Mouse (Mus musculus) kidney, embryonic 15.5 days (tissue): ENCODE results near the gene Jph4. TPM values are rescaled to one million over a fixed set of nuclear protein-coding genes. Genes with fewer than 3 reads are reported as not detected.

ENCODE experiments used
- ATAC-seq: fragments of 200-750 bp; cut with Nextera tagmentation; replicated peaks from 2 replicates; pipeline ENCODE4 v1.8.0; 2017; ENCODE audit warnings: moderate TSS enrichment; ENCODE audit not compliant: low FRiP score
- H3K27ac ChIP-seq: fragments of 300-500 bp; sonication (generic); 2 replicates; pipeline ENCODE4 v1.5.1; 2015; ENCODE audit warnings: mild to moderate bottlenecking, inconsistent platforms
- H3K27me3 ChIP-seq: fragments of 300-500 bp; sonication (generic); 2 replicates; pipeline ENCODE4 v1.6.1; 2015; ENCODE audit warnings: inconsistent platforms
- H3K36me3 ChIP-seq: fragments of 300-500 bp; sonication (generic); 2 replicates; pipeline ENCODE4 v1.6.1; 2015; ENCODE audit warnings: inconsistent platforms
- H3K4me1 ChIP-seq: fragments of 300-500 bp; sonication (generic); 2 replicates; pipeline ENCODE4 v1.6.1; 2015; ENCODE audit warnings: inconsistent platforms
- H3K4me2 ChIP-seq: fragments of 300-500 bp; sonication (generic); 2 replicates; pipeline ENCODE4 v1.6.1; 2015; ENCODE audit warnings: moderate library complexity, mild to moderate bottlenecking, inconsistent platforms
- H3K4me3 ChIP-seq: fragments of 300-500 bp; sonication (generic); replicated peaks from 2 replicates; pipeline ENCODE4 v1.5.1; 2015; ENCODE audit warnings: mild to moderate bottlenecking, inconsistent platforms
- H3K9ac ChIP-seq: fragments of 300-500 bp; sonication (generic); 2 replicates; pipeline ENCODE4 v1.6.1; 2015; ENCODE audit warnings: mild to moderate bottlenecking, inconsistent platforms
- H3K9me3 ChIP-seq: fragments of 300-500 bp; sonication (generic); replicated peaks from 2 replicates; pipeline ENCODE4 v1.6.1; 2016; ENCODE audit warnings: inconsistent platforms
- WGBS: fragments of 180-500 bp; shearing (Covaris S2); methylation state at CpG from one replicate; pipeline ENCODE4 v1.1.7; 2015; ENCODE audit warnings: mixed read lengths; 5-methylcytosine and 5-hydroxymethylcytosine counted together
- polyA plus RNA-seq: library from polyadenylated mRNA; unstranded; fragments of >200 nt; fragmentation: Nextera tagmentation; extraction: Ambion mirVana; gene quantifications from 2 replicates; pipeline ENCODE4 v1.2.1, GENCODE M21; 2015

The Jph4 gene
- polyA plus RNA-seq, 1 experiment from 2014 or later = 1.2 TPM

DNA sequence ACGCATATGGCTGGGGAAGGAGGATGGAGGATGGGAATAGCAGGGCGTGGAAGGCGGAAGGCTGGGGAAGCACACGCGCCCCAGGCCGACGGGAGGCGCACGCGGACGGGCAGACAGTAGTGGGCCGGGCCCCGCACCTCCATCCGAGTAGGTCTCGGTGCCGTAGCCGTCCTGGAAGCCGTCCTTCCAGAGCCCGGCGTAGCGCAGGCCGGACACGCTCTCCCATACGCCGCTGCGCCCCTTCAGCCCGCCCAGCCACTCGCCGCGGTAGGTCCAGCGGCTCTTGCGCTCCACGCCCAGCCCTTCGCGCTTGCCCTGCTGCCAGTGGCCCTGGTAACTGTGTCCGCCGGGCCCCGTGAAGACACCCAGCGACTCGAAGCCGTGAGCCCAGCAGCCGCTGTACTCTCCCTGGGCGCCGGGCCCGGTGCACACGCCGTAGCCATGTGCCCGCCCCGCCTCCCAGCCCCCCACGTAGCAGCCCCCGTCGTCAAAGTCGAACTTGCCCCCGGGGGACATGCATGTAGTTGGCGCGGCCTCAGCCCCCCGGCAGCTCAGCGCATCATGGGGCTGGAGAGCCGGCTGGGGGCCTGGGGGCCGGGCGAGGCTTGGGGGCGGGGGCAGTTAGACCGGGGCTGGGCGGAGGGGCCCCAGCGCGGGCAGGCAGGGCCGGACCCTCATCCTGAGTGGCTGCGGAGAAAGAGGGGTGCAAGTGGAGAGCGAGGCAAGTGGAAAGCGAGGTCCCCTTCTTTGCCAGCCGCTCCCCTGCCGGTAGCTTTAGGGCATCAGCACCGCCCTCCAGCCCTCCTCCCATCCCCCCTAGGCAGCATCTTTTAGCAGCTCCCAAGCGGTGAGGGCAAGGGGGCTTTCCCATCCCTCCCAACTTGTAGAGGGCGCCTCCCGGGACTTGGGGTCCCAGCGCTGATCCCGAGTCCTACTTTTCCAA, 1.7 kb downstream of the Jph4 start:
- under 1% methylated on average over 66 of the region's 78 CpGs for WGBS
- Histone ChIP-seq H3K4me1 (peaks cover 33% of the 10 kb centered on the region), H3K27ac (peak overlapping the region; percentile 18; the same call in 1 of the 2 replicates), H3K36me3 (no peaks in the 10 kb centered on the region), H3K9me3 (no peaks in the 10 kb centered on the region), H3K4me3 (peak overlapping the region; percentile 63), H3K27me3 (peaks cover 79% of the 10 kb centered on the region), H3K9ac (peak overlapping the region; percentile 47), H3K4me2 (peak overlapping the region; percentile 100)
- peak; percentile 60 for ATAC-seq

- Histone ChIP-seq H3K27ac (no peak overlapping the region), H3K36me3 (no peaks in the 10 kb centered on the region), H3K4me3 (peak overlapping the region; percentile 63), H3K9ac (peak overlapping the region; percentile 47; the same call in 1 of the 2 replicates), H3K4me2 (peak overlapping the region; percentile 100), H3K9me3 (no peaks in the 10 kb centered on the region), H3K27me3 (peaks cover 89% of the 10 kb centered on the region), H3K4me1 (peaks cover 39% of the 10 kb centered on the region)
- ATAC-seq = 0 out of 2 replicates have a peak, but pooled peaks have one; percentile 3
- 7% methylated on average over 26 of the region's 26 CpGs for WGBS
These were observed 2.6 kb downstream of the Jph4 start for GRCm38 (mm10) chr14:55113975-55114645.

DNA sequence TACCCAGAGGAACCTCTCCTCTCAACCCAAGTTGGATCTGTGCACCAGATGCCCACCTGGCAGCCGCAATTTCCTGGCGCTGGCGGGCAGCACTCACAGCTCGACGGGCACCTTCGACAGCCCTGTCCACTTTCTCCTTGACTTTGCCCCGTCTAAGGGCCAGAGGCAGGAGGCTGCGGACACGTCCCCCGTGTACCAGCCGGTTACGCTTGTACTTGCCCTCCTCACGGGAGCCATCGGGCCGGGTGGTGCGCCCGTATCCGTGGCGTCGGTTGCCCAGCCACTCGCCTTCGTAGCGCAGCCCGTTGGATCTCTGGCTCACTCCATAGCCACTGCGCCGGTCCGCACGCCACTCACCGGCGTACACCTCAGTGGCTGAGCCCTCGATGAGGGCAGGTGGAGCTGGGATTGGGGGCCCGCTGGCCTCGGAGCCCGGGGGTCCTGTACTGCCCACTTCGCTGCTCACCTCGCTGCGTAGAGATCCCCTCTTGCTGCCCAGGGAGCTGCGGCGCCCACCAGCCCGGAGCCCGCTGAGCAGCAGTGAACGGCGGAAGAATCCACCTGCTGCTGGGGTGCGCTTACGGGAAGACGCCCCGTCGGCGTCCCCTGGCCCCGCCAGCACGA, 3.3 kb downstream of the Jph4 start:
- Histone ChIP-seq H3K27me3 (peaks cover 92% of the 10 kb centered on the region), H3K9ac (no peak overlapping the region), H3K36me3 (no peaks in the 10 kb centered on the region), H3K4me1 (peaks cover 46% of the 10 kb centered on the region), H3K27ac (no peak overlapping the region), H3K4me3 (peak overlapping the region; percentile 63; the same call in 1 of the 2 replicates), H3K4me2 (peak overlapping the region; percentile 100), H3K9me3 (no peaks in the 10 kb centered on the region)
- ATAC-seq = no peak
- 80% methylated on average over 51 of the region's 51 CpGs for WGBS

DNA sequence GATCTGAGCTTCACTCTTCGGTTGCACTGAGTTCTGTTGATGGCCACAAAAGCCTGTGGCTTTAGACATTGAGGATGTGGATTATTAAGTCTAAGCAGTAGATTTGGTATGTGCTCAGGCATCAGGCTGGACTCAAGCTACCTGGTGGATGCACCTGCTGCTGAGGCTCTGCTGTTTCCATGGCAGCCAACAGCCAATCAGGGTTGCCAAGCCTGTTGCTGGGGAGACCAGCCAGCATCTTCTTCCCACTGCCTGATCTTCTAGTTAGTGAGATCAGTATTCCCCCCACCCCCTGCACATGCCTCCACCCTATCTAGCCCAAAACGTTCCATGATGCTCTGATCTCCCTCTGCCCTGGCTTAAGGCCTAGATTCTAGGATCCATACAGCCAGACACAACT, 5.0 kb downstream of the Jph4 start:
- WGBS = 72% methylated on average over 2 of the region's 2 CpGs
- H3K36me3 ChIP-seq = no peaks in the 10 kb centered on the region
- no peak overlapping the region for H3K4me3 ChIP-seq
- no peak overlapping the region for H3K4me2 ChIP-seq
- no peak for ATAC-seq
- H3K4me1 ChIP-seq = peaks cover 51% of the 10 kb centered on the region
- no peak overlapping the region for H3K27ac ChIP-seq
- H3K27me3 ChIP-seq = peaks cover 82% of the 10 kb centered on the region
- no peaks in the 10 kb centered on the region for H3K9me3 ChIP-seq
- H3K9ac ChIP-seq = no peak overlapping the region

DNA sequence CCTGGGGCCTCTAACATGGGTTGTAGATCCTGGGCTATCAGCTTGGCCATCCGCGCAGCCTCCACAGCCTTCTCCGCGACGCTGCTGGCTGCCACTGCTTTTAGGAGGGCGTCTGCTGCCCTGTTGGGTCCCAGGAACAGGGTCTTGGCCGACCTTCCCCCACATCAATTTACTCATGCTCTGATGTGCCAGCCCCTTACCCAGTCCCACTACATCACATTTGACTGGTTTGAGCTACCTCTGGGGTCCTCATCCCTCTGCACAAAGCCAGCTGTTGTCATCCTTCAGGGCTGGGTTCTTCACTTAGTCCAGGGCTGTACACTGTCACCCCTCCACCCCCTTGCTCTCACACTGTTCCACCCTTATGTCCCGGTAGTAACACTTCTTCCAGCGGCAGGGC, 6.7 kb downstream of the Jph4 start:
- Histone ChIP-seq H3K9ac (no peak overlapping the region), H3K4me3 (no peak overlapping the region), H3K4me2 (0 out of 2 replicates have a peak overlapping the region, but pooled peaks have one; percentile 19), H3K36me3 (no peaks in the 10 kb centered on the region), H3K9me3 (no peaks in the 10 kb centered on the region), H3K27ac (no peak overlapping the region), H3K27me3 (peaks cover 66% of the 10 kb centered on the region), H3K4me1 (peaks cover 49% of the 10 kb centered on the region)
- ATAC-seq = no peak
- 34% methylated on average over 9 of the region's 9 CpGs for WGBS

- 7% methylated on average over 21 of the region's 21 CpGs for WGBS
- H3K4me1 ChIP-seq = peaks cover 49% of the 10 kb centered on the region
- H3K36me3 ChIP-seq = no peaks in the 10 kb centered on the region
- 0 out of 2 replicates have a peak overlapping the region, but pooled peaks have one; percentile 19 for H3K4me2 ChIP-seq
- no peaks in the 10 kb centered on the region for H3K9me3 ChIP-seq
- no peak for ATAC-seq
- H3K4me3 ChIP-seq = no peak overlapping the region
- H3K27me3 ChIP-seq = peaks cover 58% of the 10 kb centered on the region
- no peak overlapping the region for H3K27ac ChIP-seq
- no peak overlapping the region for H3K9ac ChIP-seq
These were observed 7.5 kb downstream of the Jph4 start for GRCm38 (mm10) chr14:55109048-55109873.

DNA sequence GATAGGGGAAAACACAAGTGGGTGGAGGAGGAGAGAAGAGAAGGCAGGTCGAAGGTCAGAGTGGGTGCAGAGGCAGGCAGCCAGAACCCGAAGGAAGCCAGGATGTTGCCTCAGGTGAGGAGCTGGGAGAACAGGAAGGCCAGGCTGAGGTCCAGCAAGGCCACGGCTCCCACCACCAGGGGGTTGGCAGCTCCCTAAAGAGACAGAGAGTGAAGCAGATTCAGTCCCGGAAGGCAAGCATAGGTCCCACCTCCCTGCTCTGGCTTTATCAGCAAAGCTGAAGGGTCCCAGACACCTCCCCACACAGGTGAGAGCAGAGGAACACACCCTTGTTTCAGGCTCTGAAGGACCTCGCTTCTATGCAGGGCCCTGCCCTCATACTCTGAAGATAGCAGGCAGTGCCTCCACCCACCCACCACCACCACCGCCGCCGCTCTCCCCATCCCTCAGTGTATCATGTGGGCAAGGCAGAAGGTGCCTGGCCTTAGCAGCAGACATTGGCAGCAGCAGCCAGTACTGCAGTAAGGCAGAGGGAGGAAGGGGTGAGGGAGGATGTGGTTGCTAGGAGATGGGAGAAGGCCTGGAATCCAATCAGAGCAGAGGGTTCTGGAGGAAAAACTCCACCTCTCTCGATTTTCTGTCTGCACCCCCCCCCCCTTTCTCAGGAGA, 8.4 kb downstream of the Jph4 start:
- no peak overlapping the region for H3K9ac ChIP-seq
- no peak overlapping the region for H3K4me3 ChIP-seq
- ATAC-seq = no peak
- H3K27me3 ChIP-seq = peaks cover 48% of the 10 kb centered on the region
- H3K4me2 ChIP-seq = no peak overlapping the region
- no peaks in the 10 kb centered on the region for H3K9me3 ChIP-seq
- WGBS = 38% methylated on average over 9 of the region's 9 CpGs
- peaks cover 43% of the 10 kb centered on the region for H3K4me1 ChIP-seq
- no peaks in the 10 kb centered on the region for H3K36me3 ChIP-seq
- H3K27ac ChIP-seq = no peak overlapping the region

DNA sequence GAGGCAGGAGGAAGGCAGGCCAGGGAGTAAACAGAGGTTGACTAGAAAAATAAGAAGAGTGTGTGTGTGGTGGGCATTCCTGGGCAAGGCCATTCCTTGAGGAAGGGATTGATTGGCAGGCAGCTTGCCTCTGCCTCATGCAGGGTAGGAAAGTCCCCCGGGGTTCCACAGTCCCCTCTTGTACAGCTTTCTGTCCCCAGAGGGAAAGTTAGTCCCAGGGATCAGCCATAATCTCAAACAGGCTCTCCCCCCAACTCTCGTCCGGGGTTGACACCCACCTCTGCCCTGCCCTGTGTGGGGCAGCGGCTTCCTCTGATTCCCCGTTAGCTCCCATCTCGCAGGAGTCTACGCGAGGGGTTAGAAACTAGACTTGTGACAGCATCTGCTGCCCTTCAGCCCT, 9.7 kb downstream of the Jph4 start:
- H3K4me2 ChIP-seq = no peak overlapping the region
- no peak overlapping the region for H3K4me3 ChIP-seq
- H3K27me3 ChIP-seq = peaks cover 35% of the 10 kb centered on the region
- 82% methylated on average over 8 of the region's 8 CpGs for WGBS
- no peak overlapping the region for H3K27ac ChIP-seq
- H3K9ac ChIP-seq = no peak overlapping the region
- no peak for ATAC-seq
- no peaks in the 10 kb centered on the region for H3K9me3 ChIP-seq
- peaks cover 7% of the 10 kb centered on the region; the same call in 1 of the 2 replicates for H3K36me3 ChIP-seq
- H3K4me1 ChIP-seq = peaks cover 43% of the 10 kb centered on the region

GRCm38 (mm10) chr14:55105836-55106809, 10.6 kb downstream of the Jph4 start, which contains the start of gene Ap1g2:
Ap1g2 (minus strand) TSS chr14:55106593.
- WGBS = 1% methylated on average over 39 of the region's 39 CpGs
- H3K4me2 ChIP-seq = peak within 1 kb of the TSS; percentile 96
- peak; percentile 59 for ATAC-seq
- H3K4me3 ChIP-seq = peak within 1 kb of the TSS; percentile 61
- H3K4me1 ChIP-seq = peaks cover 43% of the 10 kb centered on the region
- H3K27me3 ChIP-seq = peaks cover 28% of the 10 kb centered on the region
- H3K27ac ChIP-seq = peak within 1 kb of the TSS; percentile 87
- H3K9ac ChIP-seq = peak within 1 kb of the TSS; percentile 61
- peaks cover 7% of the 10 kb centered on the region; the same call in 1 of the 2 replicates for H3K36me3 ChIP-seq
- H3K9me3 ChIP-seq = no peaks in the 10 kb centered on the region

GRCm38 (mm10) chr14:55105386-55105785, 11.3 kb downstream of the Jph4 start:
- H3K4me2 ChIP-seq = peak overlapping the region; percentile 96
- H3K27ac ChIP-seq = peak overlapping the region; percentile 87
- H3K9me3 ChIP-seq = no peaks in the 10 kb centered on the region
- peaks cover 43% of the 10 kb centered on the region for H3K4me1 ChIP-seq
- peak overlapping the region; percentile 61 for H3K4me3 ChIP-seq
- H3K9ac ChIP-seq = peak overlapping the region; percentile 61
- peak; percentile 38 for ATAC-seq
- peaks cover 20% of the 10 kb centered on the region for H3K27me3 ChIP-seq
- 2% methylated on average over 7 of the region's 7 CpGs for WGBS
- H3K36me3 ChIP-seq = peaks cover 9% of the 10 kb centered on the region; the same call in 1 of the 2 replicates
